Mouse (Mus musculus): ENCODE measurements at regions not wholly inside any gene's neighbourhood (a gene's known extent, or its start where the extent isn't known, plus 50 kb on each side); places are given as distances from the start of the nearest gene placed in this dataset.

DNA sequence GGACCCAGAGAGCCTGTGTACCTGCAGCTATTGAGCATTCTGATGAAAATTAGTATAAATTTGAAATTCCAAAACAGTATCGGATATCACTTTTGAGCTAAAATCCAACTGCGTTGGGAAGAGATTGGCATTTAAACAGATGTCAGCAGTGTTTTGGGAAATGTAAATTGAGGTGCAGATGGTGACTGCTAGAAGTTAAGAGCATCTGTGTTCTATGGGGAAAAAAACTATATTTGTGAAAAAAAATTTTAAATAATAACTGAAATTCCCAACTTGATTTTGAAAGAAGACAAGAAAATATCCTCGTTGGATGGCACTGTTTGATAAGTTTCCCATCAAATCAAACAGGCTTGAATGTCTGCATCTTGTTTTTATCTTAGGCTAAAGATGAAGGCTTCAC is 286.9 kb upstream of the G2e3 start:
- DNase-seq (ENCODE audit: low read depth, low spot score) (no peak), ATAC-seq (no peak)
- H3K27me3 ChIP-seq, result peaks cover 11% of the 10 kb centered on the region
- ChIA-PET CTCF (no interaction called here), POLR2A (no interaction called here)
- in situ Hi-C loops (cut with MboI; ENCODE audit: low pct_unique_long_range_greater_than_20kb), result no loop called here
- TF ChIP-seq CTCF (IDR thresholded peaks at IDR 0.05), result no peak

DNA sequence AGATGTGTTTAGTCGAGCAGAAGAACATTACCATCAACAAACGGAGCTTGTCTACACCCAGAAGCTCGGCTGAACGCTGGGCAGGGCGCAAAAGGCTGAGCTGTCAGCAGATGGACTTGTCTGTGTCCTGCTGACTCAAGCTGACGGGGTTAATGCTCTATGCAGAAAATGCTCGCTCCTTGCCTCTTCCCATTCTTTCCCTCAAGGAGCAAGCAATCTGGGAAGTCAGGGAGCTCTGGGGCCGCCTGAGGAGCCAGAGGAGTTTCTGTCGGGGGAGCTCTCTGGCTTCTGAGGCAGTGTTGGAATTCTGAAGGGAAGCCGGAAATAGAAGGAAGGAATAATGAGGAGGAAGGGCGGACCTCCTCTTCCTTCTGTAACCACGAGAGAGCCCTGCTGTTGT is 289.3 kb upstream of the G2e3 start:
- ChIA-PET CTCF (no interaction called here), POLR2A (no interaction called here)
- ATAC-seq (no peak), DNase-seq (ENCODE audit: low read depth, low spot score) (no peak)
- peaks cover 4% of the 10 kb centered on the region for H3K27me3 ChIP-seq
- in situ Hi-C loops (cut with MboI; ENCODE audit: low pct_unique_long_range_greater_than_20kb), result no loop called here
- no peak for TF ChIP-seq CTCF (IDR thresholded peaks at IDR 0.05)

GRCm38 (mm10) chr12:51058104-51058503 is 289.8 kb upstream of the G2e3 start:
- POLR2A ChIA-PET, result no interaction called here

DNA sequence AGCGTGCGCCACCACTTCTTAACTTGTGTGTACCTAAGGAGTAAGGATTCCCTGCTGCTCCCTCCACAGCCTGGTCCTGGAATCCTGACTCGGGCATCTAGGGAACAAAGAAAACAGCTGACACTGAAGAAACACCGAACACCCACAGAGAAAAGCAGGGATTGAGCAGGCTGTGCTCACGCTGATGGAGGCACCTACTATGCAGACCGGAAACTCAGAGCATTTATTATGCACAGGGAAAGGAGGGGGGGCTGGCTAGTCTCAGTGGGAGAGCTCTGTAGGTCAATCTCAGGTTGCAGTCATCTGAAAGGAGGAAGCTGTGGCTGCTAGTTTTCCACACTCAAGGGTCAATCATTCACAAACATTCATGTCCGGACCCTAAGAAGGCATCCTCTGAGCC is 300.7 kb upstream of the G2e3 start:
- DNase-seq (ENCODE audit: low read depth, low spot score), result no peak
- no peak for ATAC-seq
- no peak for TF ChIP-seq CTCF (IDR thresholded peaks at IDR 0.05)
- in situ Hi-C loops (cut with MboI; ENCODE audit: low pct_unique_long_range_greater_than_20kb), result no loop called here
- ChIA-PET CTCF (no interaction called here), POLR2A (no interaction called here)
- no peaks in the 10 kb centered on the region for H3K27me3 ChIP-seq

More at GRCm38 (mm10) chr12:51058104-51058503, 289.8 kb upstream of the G2e3 start:
- DNase-seq (ENCODE audit: low read depth, low spot score), result no peak
- in situ Hi-C loops (cut with MboI; ENCODE audit: low pct_unique_long_range_greater_than_20kb), result no loop called here
- peaks cover 3% of the 10 kb centered on the region for H3K27me3 ChIP-seq
- TF ChIP-seq CTCF (IDR thresholded peaks at IDR 0.05), result no peak
- CTCF ChIA-PET, result no interaction called here
- ATAC-seq, result no peak

DNA sequence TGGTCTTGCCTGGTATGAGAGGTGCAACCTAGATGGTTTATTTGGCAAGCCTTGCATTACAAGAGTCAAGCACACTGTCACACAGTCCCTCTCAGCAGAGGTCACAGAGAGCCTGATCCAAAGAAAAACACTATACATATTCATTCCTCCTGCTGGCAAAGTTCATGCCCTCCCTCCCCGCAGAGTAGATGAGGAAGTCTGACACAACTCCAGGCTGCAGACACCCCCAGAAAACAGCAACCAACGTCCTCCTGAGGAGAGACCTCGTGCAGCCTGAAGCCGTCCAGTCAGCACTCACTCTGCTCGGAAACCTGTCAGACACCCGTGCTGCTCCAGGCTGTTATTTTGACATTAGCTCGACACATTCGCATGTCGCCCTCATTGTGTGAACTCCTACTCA is 302.4 kb upstream of the G2e3 start:
- peaks cover 11% of the 10 kb centered on the region for H3K27me3 ChIP-seq
- DNase-seq (ENCODE audit: low read depth, low spot score), result no peak
- in situ Hi-C loops (cut with MboI; ENCODE audit: low pct_unique_long_range_greater_than_20kb), result no loop called here
- CTCF ChIA-PET, result no interaction called here
- TF ChIP-seq CTCF (IDR thresholded peaks at IDR 0.05), result no peak
- no peak for ATAC-seq
- POLR2A ChIA-PET, result no interaction called here

DNA sequence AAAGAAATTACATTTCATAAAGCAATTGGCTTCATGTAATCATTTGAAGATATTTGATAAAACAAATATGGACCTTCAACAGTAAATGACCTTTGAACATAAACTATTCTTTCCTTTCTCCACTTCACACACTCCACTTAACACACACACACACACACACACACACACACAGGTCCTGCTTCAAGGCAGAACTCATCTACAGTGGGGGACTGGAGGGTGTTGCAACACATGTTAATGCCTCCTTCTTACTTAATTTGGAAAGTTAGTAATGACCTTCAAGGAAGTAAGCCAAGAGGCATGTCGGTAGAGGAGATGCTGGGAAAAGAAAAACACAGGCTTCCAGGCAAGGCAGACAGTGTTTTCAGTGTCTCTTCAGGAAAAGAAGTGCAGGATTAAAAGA is 302.8 kb upstream of the G2e3 start:
- no peak for ATAC-seq
- H3K27me3 ChIP-seq, result peaks cover 15% of the 10 kb centered on the region
- no peak for TF ChIP-seq CTCF (IDR thresholded peaks at IDR 0.05)
- POLR2A ChIA-PET, result no interaction called here
- in situ Hi-C loops (cut with MboI; ENCODE audit: low pct_unique_long_range_greater_than_20kb), result no loop called here
- CTCF ChIA-PET, result no interaction called here
- DNase-seq (ENCODE audit: low read depth, low spot score), result no peak

GRCm38 (mm10) chr12:51032193-51032592 is 315.7 kb upstream of the G2e3 start:
- no peak for TF ChIP-seq CTCF (IDR thresholded peaks at IDR 0.05)
- CTCF ChIA-PET, result no interaction called here
- in situ Hi-C loops (cut with MboI; ENCODE audit: low pct_unique_long_range_greater_than_20kb), result no loop called here

GRCm38 (mm10) chr12:51028601-51029174 is 319.2 kb upstream of the G2e3 start:
- in situ Hi-C loops (cut with MboI; ENCODE audit: low pct_unique_long_range_greater_than_20kb), result no loop called here
- ChIA-PET CTCF (no interaction called here), POLR2A (no interaction called here)
- no peak for TF ChIP-seq CTCF (IDR thresholded peaks at IDR 0.05)
- ATAC-seq, result no peak
- no peak for DNase-seq (ENCODE audit: low read depth, low spot score)
- H3K27me3 ChIP-seq, result peaks cover 10% of the 10 kb centered on the region

More at GRCm38 (mm10) chr12:51032193-51032592, 315.7 kb upstream of the G2e3 start:
- POLR2A ChIA-PET, result no interaction called here
- DNase-seq (ENCODE audit: low read depth, low spot score) (no peak), ATAC-seq (no peak)
- peaks cover 5% of the 10 kb centered on the region for H3K27me3 ChIP-seq

- no peak for TF ChIP-seq CTCF (IDR thresholded peaks at IDR 0.05)
- peaks cover 10% of the 10 kb centered on the region for H3K27me3 ChIP-seq
- ATAC-seq (no peak), DNase-seq (ENCODE audit: low read depth, low spot score) (no peak)
- ChIA-PET POLR2A (no interaction called here), CTCF (no interaction called here)
- in situ Hi-C loops (cut with MboI; ENCODE audit: low pct_unique_long_range_greater_than_20kb), result no loop called here
These were observed 321.8 kb upstream of the G2e3 start for GRCm38 (mm10) chr12:51026046-51026445.

DNA sequence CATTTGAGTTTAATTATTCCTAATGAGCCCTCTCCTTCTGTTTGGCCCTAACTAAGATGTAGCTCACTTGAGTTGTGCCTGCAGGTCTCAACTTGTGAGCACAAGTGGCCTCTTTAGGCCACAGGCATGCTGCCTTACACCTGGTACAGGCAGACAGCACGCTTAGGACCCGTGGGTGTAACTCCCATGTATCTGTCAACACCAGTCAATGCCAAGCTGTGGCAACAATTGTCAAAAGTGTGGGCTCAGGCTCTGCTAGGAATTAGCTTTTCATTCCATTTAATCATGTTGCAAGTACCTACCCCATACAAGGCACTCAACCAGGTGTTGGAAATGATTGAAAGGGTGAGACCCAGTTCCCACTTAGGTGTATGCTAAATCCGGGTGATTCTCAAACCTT is 322.3 kb upstream of the G2e3 start:
- in situ Hi-C loops (cut with MboI; ENCODE audit: low pct_unique_long_range_greater_than_20kb), result no loop called here

DNA sequence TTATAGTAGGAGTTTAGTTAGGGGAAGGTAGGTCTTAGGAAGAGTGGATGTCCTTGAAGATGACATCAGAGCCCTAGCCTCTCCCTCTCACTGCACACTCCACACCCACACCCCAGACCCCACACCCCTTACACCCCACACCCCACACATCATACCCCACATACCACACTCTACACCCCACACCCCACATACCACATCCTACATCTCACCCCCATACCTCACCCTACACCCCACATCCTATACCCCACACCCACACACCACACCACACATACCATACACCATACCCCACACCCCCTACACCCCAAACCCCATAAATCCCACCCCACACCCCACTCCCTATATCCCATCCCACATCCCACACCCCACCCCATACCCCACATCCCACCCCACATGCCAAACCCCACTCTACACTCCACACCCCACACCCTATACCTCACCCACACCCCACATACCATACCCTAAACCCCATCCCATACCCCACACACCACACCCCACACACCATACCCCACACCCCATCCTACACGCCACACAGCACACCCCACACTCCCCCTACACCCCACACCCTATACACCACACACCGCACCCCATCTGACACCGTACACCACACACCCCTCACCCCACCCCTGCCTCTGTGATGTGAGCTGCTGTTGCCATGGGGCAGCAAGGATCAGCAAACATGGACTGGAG is 323.7 kb upstream of the G2e3 start:
- ChIA-PET CTCF (no interaction called here), POLR2A (no interaction called here)
- ATAC-seq (no peak), DNase-seq (ENCODE audit: low read depth, low spot score) (no peak)
- peaks cover 14% of the 10 kb centered on the region for H3K27me3 ChIP-seq
- no peak for TF ChIP-seq CTCF (IDR thresholded peaks at IDR 0.05)
- in situ Hi-C loops (cut with MboI; ENCODE audit: low pct_unique_long_range_greater_than_20kb), result no loop called here

More for the DNA sequence above, 322.3 kb upstream of the G2e3 start:
- DNase-seq (ENCODE audit: low read depth, low spot score) (no peak), ATAC-seq (no peak)
- ChIA-PET POLR2A (no interaction called here), CTCF (no interaction called here)
- peaks cover 14% of the 10 kb centered on the region for H3K27me3 ChIP-seq
- no peak for TF ChIP-seq CTCF (IDR thresholded peaks at IDR 0.05)

DNA sequence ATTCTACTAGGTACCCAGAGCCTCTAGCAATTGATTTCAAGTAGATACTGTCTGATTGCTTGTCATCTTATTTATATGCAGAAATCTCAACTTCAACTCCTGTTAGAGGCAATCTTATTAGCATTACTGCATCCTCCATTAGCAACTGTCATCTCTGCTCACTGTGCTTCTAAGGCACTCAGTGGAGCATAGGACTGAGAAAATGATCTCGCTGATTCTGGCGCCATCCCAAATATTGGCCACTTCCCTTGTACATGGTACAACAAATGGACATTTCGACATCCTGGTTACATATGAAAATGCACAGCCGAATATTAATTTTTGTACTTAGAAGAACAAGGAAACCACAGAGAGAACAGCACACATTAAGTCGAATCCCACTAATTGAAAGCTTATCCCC is 329.7 kb upstream of the G2e3 start:
- POLR2A ChIA-PET, result no interaction called here
- in situ Hi-C loops (cut with MboI; ENCODE audit: low pct_unique_long_range_greater_than_20kb), result no loop called here
- ATAC-seq, result no peak
- CTCF ChIA-PET, result interaction anchor here (1.2 kb wide), 1 partner anchor 11 kb away, joined by 4 read pairs; no protein-coding TSS in a partner anchor
- DNase-seq (ENCODE audit: low read depth, low spot score), result no peak
- H3K27me3 ChIP-seq, result peaks cover 10% of the 10 kb centered on the region
- no peak for TF ChIP-seq CTCF (IDR thresholded peaks at IDR 0.05)
